Mouse (Mus musculus): Measurements from ENCODE around the gene Ppard.

GRCm38 (mm10) chr17:28205443-28205842, 27.1 kb upstream of the Ppard start:
- no peak for TF ChIP-seq CTCF (IDR thresholded peaks at IDR 0.05; ENCODE audit: low read depth)
- TF ChIP-seq EP300 (IDR thresholded peaks at IDR 0.05; ENCODE audit: low read depth): no peak
